ENCODE assay signal across 8 mouse cellular contexts in the genomic region with DNA sequence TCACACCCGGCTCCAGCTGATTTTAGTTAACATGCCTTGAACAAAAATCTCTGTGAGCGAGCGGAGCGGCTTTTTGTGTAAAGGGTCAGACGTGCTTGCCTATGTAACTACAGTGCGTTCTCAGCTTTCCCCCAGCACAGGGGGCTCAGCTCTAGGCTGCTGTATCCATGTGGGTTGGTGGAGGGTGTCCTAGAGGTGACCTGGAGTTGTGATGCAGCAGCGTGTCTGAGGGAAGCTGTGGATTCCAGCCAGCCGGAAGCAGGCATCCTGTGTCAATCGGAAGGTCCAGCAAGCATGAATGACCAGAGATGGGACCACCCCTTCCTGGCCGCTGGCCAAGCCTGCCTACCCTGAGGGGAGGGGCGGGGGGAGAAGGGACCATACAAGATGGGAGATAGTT. TPM values are rescaled to one million over a fixed set of nuclear protein-coding genes. Genes with fewer than 3 reads are reported as not detected.
A peak's percentile ranks its signal among the peaks of the same experiment; 100 is the strongest.
DNase-seq lines count a peak whose midpoint lies in the region; ATAC-seq and TF ChIP-seq lines count a peak whose summit lies in the region.
"Had no signal": no experiment of that assay in that cellular context is flagged by ENCODE, and none has a peak within 500 bp of the region (broad histone marks: within the 10 kb centered on the region; RNA-seq: fewer than 3 reads in every experiment).

No protein-coding gene starts in this region.

- no peak overlapping the region for H3K9ac ChIP-seq in midbrain, embryonic 11.5 days (ENCODE audit: low read length)
- no peak overlapping the region for H3K9ac ChIP-seq in embryonic facial prominence, embryonic 15.5 days
- H3K9ac ChIP-seq in hindbrain, postnatal 0 days (replicated peaks; ENCODE audit: low read length), result no peak overlapping the region
- H3K9ac ChIP-seq: hindbrain, embryonic 15.5 days had no signal

- peak overlapping the region; percentile 73 for H3K27ac ChIP-seq in midbrain, embryonic 10.5 days (replicated peaks)
- H3K27ac ChIP-seq in midbrain, embryonic 11.5 days (ENCODE audit: low read depth, low read length), result no peak overlapping the region
- peak overlapping the region; percentile 58; the same call in 1 of the 2 replicates for H3K27ac ChIP-seq in embryonic facial prominence, embryonic 15.5 days (replicated peaks)
- H3K27ac ChIP-seq in hindbrain, postnatal 0 days, result no peak overlapping the region

- no peak overlapping the region for H3K4me2 ChIP-seq in midbrain, embryonic 11.5 days
- no peak overlapping the region for H3K4me2 ChIP-seq in embryonic facial prominence, embryonic 15.5 days (replicated peaks)
- no peak overlapping the region for H3K4me2 ChIP-seq in hindbrain, postnatal 0 days (ENCODE audit: low read depth, low read length)
- H3K4me2 ChIP-seq: hindbrain, embryonic 15.5 days had no signal

- no peak for ATAC-seq in midbrain, embryonic 11.5 days (ENCODE audit: low FRiP score)
- no peak for ATAC-seq in embryonic facial prominence, embryonic 15.5 days (ENCODE audit: insufficient number of reproducible peaks, low FRiP score, low TSS enrichment, low read depth)
- peak; percentile 6; the same call in 1 of the 2 replicates for ATAC-seq in hindbrain, postnatal 0 days

- peak; percentile 33 for DNase-seq in midbrain, embryonic 10.5 days (ENCODE audit: low spot score)
- no peak for DNase-seq in midbrain, embryonic 11.5 days (ENCODE audit: low spot score, missing footprints)
- no peak for DNase-seq in hindbrain, postnatal 0 days (ENCODE audit: low spot score)
- DNase-seq in lung, postnatal 10 days, result peak; percentile 84
- no peak for DNase-seq in thymus, postnatal 10 days (ENCODE audit: low spot score in 2 of 2)
- DNase-seq in layer of hippocampus, adult 11-12 months (ENCODE audit: low spot score), result no peak

- no peak for TF ChIP-seq CTCF in hindbrain, postnatal 0 days (IDR thresholded peaks at IDR 0.05; ENCODE audit: low read depth)

- no peaks in the 10 kb centered on the region for H3K9me3 ChIP-seq in midbrain, embryonic 10.5 days (replicated peaks)
- no peaks in the 10 kb centered on the region for H3K9me3 ChIP-seq in midbrain, embryonic 11.5 days (ENCODE audit: control insufficient read depth, low read length)
- no peaks in the 10 kb centered on the region for H3K9me3 ChIP-seq in embryonic facial prominence, embryonic 15.5 days (replicated peaks)
- H3K9me3 ChIP-seq in hindbrain, postnatal 0 days (ENCODE audit: low read length), result no peaks in the 10 kb centered on the region
- H3K9me3 ChIP-seq: hindbrain, embryonic 15.5 days had no signal

- no peaks in the 10 kb centered on the region for H3K36me3 ChIP-seq in midbrain, embryonic 10.5 days
- no peaks in the 10 kb centered on the region for H3K36me3 ChIP-seq in midbrain, embryonic 11.5 days (ENCODE audit: control insufficient read depth, insufficient read depth, low read length)
- 0 out of 2 replicates have a peak, but pooled peaks cover 2% of the 10 kb centered on the region for H3K36me3 ChIP-seq in embryonic facial prominence, embryonic 15.5 days
- no peaks in the 10 kb centered on the region for H3K36me3 ChIP-seq in hindbrain, postnatal 0 days (ENCODE audit: insufficient read depth, low read length)
- H3K36me3 ChIP-seq: hindbrain, embryonic 15.5 days had no signal

- no peak overlapping the region for H3K4me3 ChIP-seq in midbrain, embryonic 10.5 days
- no peak overlapping the region for H3K4me3 ChIP-seq in midbrain, embryonic 11.5 days (ENCODE audit: low read depth, low read length)
- H3K4me3 ChIP-seq in embryonic facial prominence, embryonic 15.5 days (replicated peaks), result no peak overlapping the region
- no peak overlapping the region for H3K4me3 ChIP-seq in hindbrain, postnatal 0 days (ENCODE audit: low read length)
- H3K4me3 ChIP-seq: hindbrain, embryonic 15.5 days had no signal

- H3K27me3 ChIP-seq in midbrain, embryonic 10.5 days (ENCODE audit: low read depth, poor library complexity, severe bottlenecking), result no peaks in the 10 kb centered on the region
- H3K27me3 ChIP-seq in midbrain, embryonic 11.5 days (ENCODE audit: control insufficient read depth, insufficient read depth, low read length), result no peaks in the 10 kb centered on the region
- no peaks in the 10 kb centered on the region for H3K27me3 ChIP-seq in embryonic facial prominence, embryonic 15.5 days
- H3K27me3 ChIP-seq in hindbrain, postnatal 0 days (ENCODE audit: insufficient read depth, low read length), result no peaks in the 10 kb centered on the region
- H3K27me3 ChIP-seq: hindbrain, embryonic 15.5 days had no signal

- WGBS in midbrain, embryonic 10.5 days, result 62% methylated on average over 11 of the region's 11 CpGs
- WGBS in midbrain, embryonic 11.5 days, result 70% methylated on average over 11 of the region's 11 CpGs
- 35% methylated on average over 11 of the region's 11 CpGs for WGBS in embryonic facial prominence, embryonic 15.5 days
- 56% methylated on average over 11 of the region's 11 CpGs for WGBS in hindbrain, postnatal 0 days

- peaks cover 27% of the 10 kb centered on the region for H3K4me1 ChIP-seq in midbrain, embryonic 10.5 days
- H3K4me1 ChIP-seq in midbrain, embryonic 11.5 days (ENCODE audit: control insufficient read depth, insufficient read depth, low read length), result 0 out of 2 replicates have a peak, but pooled peaks cover 2% of the 10 kb centered on the region
- H3K4me1 ChIP-seq in embryonic facial prominence, embryonic 15.5 days, result peaks cover 81% of the 10 kb centered on the region
- peaks cover 50% of the 10 kb centered on the region for H3K4me1 ChIP-seq in hindbrain, postnatal 0 days (ENCODE audit: insufficient read depth, low read length)

RNA-seq across cellular contexts. Expression of gene Umps, which starts 24.5 kb away (rescaled TPM):
- polyA plus RNA-seq in midbrain, embryonic 10.5 days (2016; fragmentation: Nextera tagmentation; extraction: Ambion mirVana), result 82.5 and 95.8 TPM in 2 replicates
- 70.8 and 72.9 TPM in 2 replicates for polyA plus RNA-seq in midbrain, embryonic 11.5 days (2014; fragmentation: Nextera tagmentation; extraction: Ambion mirVana)
- polyA plus RNA-seq in embryonic facial prominence, embryonic 15.5 days (2015; fragmentation: Nextera tagmentation; extraction: Ambion mirVana), result 45.0 and 45.5 TPM in 2 replicates
- 16.7 and 23.6 TPM in 2 replicates for total RNA-seq in hindbrain, postnatal 0 days (2014; rRNA removed)
- 23.0 and 23.7 TPM in 2 replicates for polyA plus RNA-seq in hindbrain, postnatal 0 days (2015; fragmentation: Nextera tagmentation; extraction: Ambion mirVana)

Comparison
In these comparisons a context has a peak if more than half of its experiments do, and no peak if none do; other contexts are left out.
1. DNase-seq: peak in midbrain, embryonic 10.5 days (single experiment) and lung, postnatal 10 days (single experiment); none in midbrain, embryonic 11.5 days (single experiment), hindbrain, postnatal 0 days (single experiment), thymus, postnatal 10 days (0 of 2) and layer of hippocampus, adult 11-12 months (single experiment).
2. H3K27ac ChIP-seq: peak in midbrain, embryonic 10.5 days (single experiment) and embryonic facial prominence, embryonic 15.5 days (single experiment); none in midbrain, embryonic 11.5 days (single experiment) and hindbrain, postnatal 0 days (single experiment).